9 mouse cellular contexts compared by ENCODE assay signal in the genomic region with DNA sequence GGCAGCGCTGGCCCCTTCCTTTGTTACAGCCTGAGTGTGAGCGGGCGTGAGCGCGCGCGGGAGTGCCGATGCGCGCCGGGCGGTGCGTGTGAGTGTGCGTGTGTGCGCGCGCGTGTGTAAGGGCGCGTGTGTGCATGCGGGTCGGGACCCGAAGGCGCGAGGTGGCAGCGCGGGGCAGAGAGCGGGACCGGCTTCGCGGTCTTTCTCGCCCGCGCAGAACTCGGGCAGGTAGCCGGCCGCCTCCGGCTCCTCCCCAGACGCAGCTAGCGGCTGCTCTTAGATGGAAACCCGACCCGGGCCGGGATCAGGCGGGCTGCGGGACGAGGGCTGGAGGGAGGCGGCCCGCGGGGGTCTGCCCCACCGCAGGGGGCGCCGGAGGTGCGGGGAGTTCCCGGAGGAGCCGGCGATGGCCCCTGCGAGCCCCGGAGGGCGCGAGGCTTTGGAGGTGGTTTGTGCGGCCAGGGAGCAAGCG. TPM values are rescaled to one million over a fixed set of nuclear protein-coding genes. Genes with fewer than 3 reads are reported as not detected.
DNase-seq lines count a peak whose midpoint lies in the region; ATAC-seq lines count a peak whose summit lies in the region.
"Had no signal": no experiment of that assay in that cellular context is flagged by ENCODE, and none has a peak within 500 bp of the region (broad histone marks: within the 10 kb centered on the region; RNA-seq: fewer than 3 reads in every experiment).

No protein-coding gene starts in this region.

- under 1% methylated on average over 49 of the region's 62 CpGs for WGBS in hindbrain, embryonic 14.5 days
- WGBS in midbrain, embryonic 16.5 days: under 1% methylated on average over 57 of the region's 62 CpGs

- peak; percentile 69 to 73 for DNase-seq in cerebellum, postnatal 10 days
- DNase-seq in hindbrain, embryonic 14.5 days (ENCODE audit: low spot score): no peak
- DNase-seq in left cerebral cortex, adult 8-10 months (ENCODE audit: low spot score in 2 of 2): no peak
- DNase-seq in spleen, postnatal 14 days (ENCODE audit: low spot score in 2 of 2): no peak

- peak overlapping the region; percentile 99 for H3K27ac ChIP-seq in hindbrain, embryonic 14.5 days
- peak overlapping the region; percentile 100 for H3K27ac ChIP-seq in midbrain, embryonic 16.5 days (ENCODE audit: low read length)

- H3K4me1 ChIP-seq in megakaryocyte, embryonic 14.5 days: peaks cover 17% of the 10 kb centered on the region
- peaks cover 34% of the 10 kb centered on the region for H3K4me1 ChIP-seq in hindbrain, embryonic 14.5 days (replicated peaks; ENCODE audit: control insufficient read depth, insufficient read depth, low read length)
- H3K4me1 ChIP-seq in midbrain, embryonic 16.5 days (ENCODE audit: control insufficient read depth, insufficient read depth, low read length): peaks cover 44% of the 10 kb centered on the region

- ATAC-seq in cerebellum, adult (ENCODE audit: insufficient number of reproducible peaks, low FRiP score, low TSS enrichment): no peak
- no peak for ATAC-seq in megakaryocyte, adult 5-6 weeks (ENCODE audit: poor library complexity, severe bottlenecking)
- ATAC-seq in hindbrain, embryonic 14.5 days (ENCODE audit: low FRiP score): peak; percentile 34
- peak; percentile 29 for ATAC-seq in midbrain, embryonic 16.5 days

- H3K9me3 ChIP-seq in megakaryocyte, embryonic 14.5 days: no peaks in the 10 kb centered on the region
- no peaks in the 10 kb centered on the region for H3K9me3 ChIP-seq in hindbrain, embryonic 14.5 days (ENCODE audit: control insufficient read depth, low read length)
- H3K9me3 ChIP-seq in midbrain, embryonic 16.5 days (replicated peaks; ENCODE audit: control insufficient read depth, low read length, poor library complexity, severe bottlenecking): no peaks in the 10 kb centered on the region

- H3K9ac ChIP-seq in hindbrain, embryonic 14.5 days: peak overlapping the region; percentile 95
- peak overlapping the region; percentile 99 for H3K9ac ChIP-seq in midbrain, embryonic 16.5 days (ENCODE audit: low read depth, low read length)

- peaks cover 98% of the 10 kb centered on the region for H3K27me3 ChIP-seq in megakaryocyte, embryonic 14.5 days (replicated peaks)
- H3K27me3 ChIP-seq in hindbrain, embryonic 14.5 days (ENCODE audit: control insufficient read depth, insufficient read depth, low read length): no peaks in the 10 kb centered on the region
- H3K27me3 ChIP-seq in midbrain, embryonic 16.5 days (ENCODE audit: control insufficient read depth, insufficient read depth, low read depth, low read length): no peaks in the 10 kb centered on the region

- H3K4me3 ChIP-seq in megakaryocyte, embryonic 14.5 days (replicated peaks): peak overlapping the region; percentile 82
- H3K4me3 ChIP-seq in hindbrain, embryonic 14.5 days (replicated peaks; ENCODE audit: low read length): peak overlapping the region; percentile 87
- H3K4me3 ChIP-seq in midbrain, embryonic 16.5 days (ENCODE audit: low read depth, low read length): peak overlapping the region; percentile 93
- H3K4me3 ChIP-seq: erythroblast, embryonic 14.5 days had no signal

- H3K4me2 ChIP-seq in hindbrain, embryonic 14.5 days (replicated peaks): peak overlapping the region; percentile 83
- H3K4me2 ChIP-seq in midbrain, embryonic 16.5 days (ENCODE audit: low read length): peak overlapping the region; percentile 93

- no peaks in the 10 kb centered on the region for H3K36me3 ChIP-seq in megakaryocyte, embryonic 14.5 days (replicated peaks; ENCODE audit: low read length)
- no peaks in the 10 kb centered on the region for H3K36me3 ChIP-seq in hindbrain, embryonic 14.5 days (replicated peaks; ENCODE audit: control insufficient read depth, insufficient read depth)
- no peaks in the 10 kb centered on the region for H3K36me3 ChIP-seq in midbrain, embryonic 16.5 days (ENCODE audit: control insufficient read depth, insufficient read depth, low read length)

RNA-seq across cellular contexts. Expression of a gene that starts 0.6 kb away (rescaled TPM):
- 2.3 TPM in 1 of 2 replicates, not detected in the other for polyA plus RNA-seq in megakaryocyte, embryonic 14.5 days (2012; ENCODE audit: insufficient read depth, low replicate concordance)
- not detected in 2 replicates for total RNA-seq in megakaryocyte, adult 5-6 weeks (2015)
- not detected in 2 replicates for total RNA-seq in megakaryocyte, adult 5-6 weeks (2017)
- 15.9 and 22.1 TPM in 2 replicates for polyA plus RNA-seq in hindbrain, embryonic 14.5 days (2014; fragmentation: Nextera tagmentation; extraction: Ambion mirVana)
- 16.2 and 18.0 TPM in 2 replicates for polyA plus RNA-seq in midbrain, embryonic 16.5 days (2015; fragmentation: Nextera tagmentation; extraction: Ambion mirVana)
- 1 to 10 TPM; 7.0 to 9.5 (median 8.1) TPM for total RNA-seq in left cerebral cortex, adult 8-10 months (2022)
- polyA plus RNA-seq: erythroblast, embryonic 14.5 days had no signal

RNA-seq across cellular contexts. Expression of a gene that starts 0.6 kb away (rescaled TPM):
- not detected in 2 replicates for polyA plus RNA-seq in megakaryocyte, embryonic 14.5 days (2012; ENCODE audit: insufficient read depth, low replicate concordance)
- not detected in 2 replicates for total RNA-seq in megakaryocyte, adult 5-6 weeks (2015)
- not detected in 2 replicates for total RNA-seq in megakaryocyte, adult 5-6 weeks (2017)
- polyA plus RNA-seq in hindbrain, embryonic 14.5 days (2014; fragmentation: Nextera tagmentation; extraction: Ambion mirVana): 3.6 and 3.8 TPM in 2 replicates
- 2.8 and 4.0 TPM in 2 replicates for polyA plus RNA-seq in midbrain, embryonic 16.5 days (2015; fragmentation: Nextera tagmentation; extraction: Ambion mirVana)
- total RNA-seq in left cerebral cortex, adult 8-10 months (2022): 1 to 10 TPM; 4.6 to 5.7 (median 4.7) TPM
- polyA plus RNA-seq: erythroblast, embryonic 14.5 days had no signal

RNA-seq across cellular contexts. Expression of a gene that starts 38.9 kb away (rescaled TPM):
- not detected in 2 replicates for polyA plus RNA-seq in megakaryocyte, embryonic 14.5 days (2012; ENCODE audit: insufficient read depth, low replicate concordance)
- total RNA-seq in megakaryocyte, adult 5-6 weeks (2015): not detected in 2 replicates
- total RNA-seq in megakaryocyte, adult 5-6 weeks (2017): not detected in 2 replicates
- polyA plus RNA-seq in hindbrain, embryonic 14.5 days (2014; fragmentation: Nextera tagmentation; extraction: Ambion mirVana): 0.39 and 0.47 TPM in 2 replicates
- polyA plus RNA-seq in midbrain, embryonic 16.5 days (2015; fragmentation: Nextera tagmentation; extraction: Ambion mirVana): 0.28 and 0.63 TPM in 2 replicates
- total RNA-seq in left cerebral cortex, adult 8-10 months (2022): not detected
- polyA plus RNA-seq: erythroblast, embryonic 14.5 days had no signal

RNA-seq across cellular contexts. Expression of a gene that starts 51.2 kb away (rescaled TPM):
- polyA plus RNA-seq in megakaryocyte, embryonic 14.5 days (2012; ENCODE audit: insufficient read depth, low replicate concordance): 4.2 and 28.8 TPM in 2 replicates
- 0.14 TPM in 1 of 2 replicates, not detected in the other for total RNA-seq in megakaryocyte, adult 5-6 weeks (2015)
- total RNA-seq in megakaryocyte, adult 5-6 weeks (2017): 0.04 TPM in 1 of 2 replicates, not detected in the other
- polyA plus RNA-seq in hindbrain, embryonic 14.5 days (2014; fragmentation: Nextera tagmentation; extraction: Ambion mirVana): 0.37 and 0.63 TPM in 2 replicates
- 1.7 and 2.4 TPM in 2 replicates for polyA plus RNA-seq in midbrain, embryonic 16.5 days (2015; fragmentation: Nextera tagmentation; extraction: Ambion mirVana)
- 10 to 100 TPM; 29.2 to 42.7 (median 35.9) TPM for total RNA-seq in left cerebral cortex, adult 8-10 months (2022)
- polyA plus RNA-seq: erythroblast, embryonic 14.5 days had no signal

Comparison
In these comparisons a context has a peak if more than half of its experiments do, and no peak if none do; other contexts are left out.
1. DNase-seq: peak in cerebellum, postnatal 10 days (2 of 2); none in hindbrain, embryonic 14.5 days (single experiment), left cerebral cortex, adult 8-10 months (0 of 2) and spleen, postnatal 14 days (0 of 2).
2. ATAC-seq: peak in hindbrain, embryonic 14.5 days (single experiment) and midbrain, embryonic 16.5 days (single experiment); none in cerebellum, adult (single experiment) and megakaryocyte, adult 5-6 weeks (single experiment).
3. Peak in every context shown above with its lines, with median percentiles within 50 percentile points of each other: H3K4me3 ChIP-seq.